Mouse (Mus musculus) embryonic fibroblast, embryonic 13.5 days (primary cell): ENCODE measurements at regions not wholly inside any gene's neighbourhood (a gene's known extent, or its start where the extent isn't known, plus 50 kb on each side); places are given as distances from the start of the nearest gene placed in this dataset.

Source experiments
- H3K27ac ChIP-seq: 2 replicates; pipeline ENCODE4 v1.5.1; 2012; ENCODE audit warnings: low read length, control low read depth, inconsistent platforms; ENCODE audit not compliant: insufficient read depth
- H3K4me1 ChIP-seq: 2 replicates; pipeline ENCODE4 v1.6.1; 2011; ENCODE audit warnings: low read length; ENCODE audit not compliant: control insufficient read depth, insufficient read depth
- H3K4me3 ChIP-seq: 2 replicates; pipeline ENCODE4 v1.5.1; 2011; ENCODE audit warnings: mild to moderate bottlenecking, control low read depth, low read length; ENCODE audit not compliant: insufficient read depth
- CTCF ChIP-seq: IDR thresholded peaks from 2 replicates; pipeline ENCODE4 v1.5.1; 2011; ENCODE audit warnings: mild to moderate bottlenecking, control low read depth, low read length, moderate library complexity, borderline replicate concordance; ENCODE audit not compliant: insufficient read depth
- POLR2A ChIP-seq: IDR thresholded peaks from 2 replicates; pipeline ENCODE4 v1.6.1; 2011; ENCODE audit warnings: low read depth, mild to moderate bottlenecking, control low read depth, low read length, moderate library complexity

- no peak overlapping the region for H3K4me3 ChIP-seq
- TF ChIP-seq CTCF = no peak
- TF ChIP-seq POLR2A = no peak
These were observed 1452.7 kb downstream of the Slc22a22 start for GRCm38 (mm10) chr15:56024705-56025104.

DNA sequence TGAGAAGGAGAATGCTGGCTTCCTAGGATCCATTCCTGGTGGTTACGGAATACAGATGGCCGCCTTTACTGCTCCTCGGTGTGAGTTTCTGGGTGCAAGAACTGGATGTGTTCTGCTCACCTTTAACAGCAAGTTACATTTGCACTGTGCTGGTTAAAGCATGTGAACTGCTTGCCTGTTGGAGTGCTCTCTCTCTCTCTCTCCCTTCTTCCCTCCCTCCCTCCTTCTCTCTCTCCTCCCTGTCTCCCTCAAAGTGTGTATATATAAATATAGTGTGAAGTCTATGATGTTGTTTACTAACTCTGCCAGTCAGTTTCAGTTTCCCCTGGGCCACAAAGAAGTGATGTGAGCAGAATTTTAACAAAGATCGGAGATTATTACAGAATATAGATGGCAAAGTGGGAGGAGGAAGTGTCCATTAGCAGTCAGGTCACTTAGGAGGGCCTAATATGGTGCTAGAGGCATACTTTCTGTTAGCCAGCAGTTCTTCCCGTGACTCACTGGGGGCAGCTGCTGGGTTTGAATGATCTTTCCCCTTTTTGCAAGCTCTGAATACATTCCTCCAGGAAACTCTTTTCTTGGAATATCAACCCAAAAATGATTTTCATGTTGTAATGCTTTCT is 1453.5 kb downstream of the Slc22a22 start:
- no peak for TF ChIP-seq POLR2A
- TF ChIP-seq CTCF = no peak
- Histone ChIP-seq H3K4me1 (no peaks in the 10 kb centered on the region; the same call in 1 of the 2 replicates), H3K4me3 (no peak overlapping the region), H3K27ac (peak overlapping the region; percentile 47; the same call in 1 of the 2 replicates)

More at GRCm38 (mm10) chr15:56024705-56025104, 1452.7 kb downstream of the Slc22a22 start:
- H3K4me1 ChIP-seq = no peaks in the 10 kb centered on the region; the same call in 1 of the 2 replicates
- peak overlapping the region; percentile 47; the same call in 1 of the 2 replicates for H3K27ac ChIP-seq

- no peaks in the 10 kb centered on the region; the same call in 1 of the 2 replicates for H3K4me1 ChIP-seq
- TF ChIP-seq CTCF = no peak
- no peak for TF ChIP-seq POLR2A
- no peak overlapping the region for H3K4me3 ChIP-seq
- no peak overlapping the region for H3K27ac ChIP-seq
These were observed 1455.1 kb downstream of the Slc22a22 start for GRCm38 (mm10) chr15:56022315-56022714.

- Histone ChIP-seq H3K27ac (no peak overlapping the region), H3K4me1 (no peaks in the 10 kb centered on the region), H3K4me3 (no peak overlapping the region)
- TF ChIP-seq CTCF = no peak
- TF ChIP-seq POLR2A = no peak
These were observed 1459.3 kb downstream of the Slc22a22 start for GRCm38 (mm10) chr15:56018141-56018540.

- H3K4me3 ChIP-seq = no peak overlapping the region
- TF ChIP-seq POLR2A (no peak), CTCF (no peak)
- H3K4me1 ChIP-seq = no peaks in the 10 kb centered on the region
- H3K27ac ChIP-seq = no peak overlapping the region
These were observed 1459.9 kb downstream of the Slc22a22 start for GRCm38 (mm10) chr15:56017561-56017960.

DNA sequence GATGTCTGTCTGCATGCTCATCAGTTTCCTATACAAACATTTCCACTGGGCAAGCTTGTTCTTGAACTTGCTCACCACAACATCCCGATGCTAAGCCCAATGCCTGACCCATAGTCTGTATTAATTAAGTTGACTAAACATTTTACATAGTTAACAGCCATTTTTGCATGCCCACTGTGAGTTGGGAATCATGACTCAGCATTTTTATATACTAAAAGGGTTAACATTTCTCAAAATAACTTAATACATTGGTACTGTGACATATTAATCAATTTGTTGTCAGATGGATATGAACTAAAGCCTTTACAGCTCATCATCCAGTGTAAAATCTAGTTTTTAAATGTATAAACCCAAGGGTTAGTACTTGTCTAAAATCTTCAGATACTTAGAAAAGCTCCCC is 1461.4 kb downstream of the Slc22a22 start:
- Histone ChIP-seq H3K4me1 (no peaks in the 10 kb centered on the region), H3K4me3 (no peak overlapping the region), H3K27ac (no peak overlapping the region)
- TF ChIP-seq POLR2A = no peak

DNA sequence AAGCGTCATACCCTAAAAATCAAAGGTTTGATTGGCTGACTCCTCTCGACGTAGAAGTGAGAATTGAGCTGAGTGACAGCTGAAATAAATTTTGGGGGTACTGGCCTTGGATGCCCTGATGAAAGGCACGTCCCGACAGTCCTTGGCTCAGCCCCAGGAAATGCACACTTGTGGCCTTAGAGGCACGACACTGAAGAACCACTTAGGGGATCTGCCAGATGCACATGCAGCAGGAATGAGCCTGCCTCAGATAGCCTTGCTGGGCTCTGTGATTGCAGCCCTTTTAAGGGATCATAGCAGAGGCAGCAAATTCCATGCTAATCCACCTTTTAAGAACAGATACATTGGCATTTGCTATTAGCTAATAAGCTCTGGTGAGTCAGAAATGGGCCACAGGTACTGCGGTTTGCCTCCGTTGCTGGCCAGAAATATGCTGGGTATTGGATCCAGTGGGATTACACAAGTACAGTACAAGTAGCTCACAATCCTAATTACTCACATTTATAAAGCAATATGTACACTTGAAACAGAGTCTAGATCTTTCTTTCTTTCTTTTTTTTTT is 1463.3 kb downstream of the Slc22a22 start:
- no peak overlapping the region for H3K27ac ChIP-seq
- no peak for TF ChIP-seq CTCF
- TF ChIP-seq POLR2A = no peak
- no peaks in the 10 kb centered on the region for H3K4me1 ChIP-seq
- no peak overlapping the region for H3K4me3 ChIP-seq

DNA sequence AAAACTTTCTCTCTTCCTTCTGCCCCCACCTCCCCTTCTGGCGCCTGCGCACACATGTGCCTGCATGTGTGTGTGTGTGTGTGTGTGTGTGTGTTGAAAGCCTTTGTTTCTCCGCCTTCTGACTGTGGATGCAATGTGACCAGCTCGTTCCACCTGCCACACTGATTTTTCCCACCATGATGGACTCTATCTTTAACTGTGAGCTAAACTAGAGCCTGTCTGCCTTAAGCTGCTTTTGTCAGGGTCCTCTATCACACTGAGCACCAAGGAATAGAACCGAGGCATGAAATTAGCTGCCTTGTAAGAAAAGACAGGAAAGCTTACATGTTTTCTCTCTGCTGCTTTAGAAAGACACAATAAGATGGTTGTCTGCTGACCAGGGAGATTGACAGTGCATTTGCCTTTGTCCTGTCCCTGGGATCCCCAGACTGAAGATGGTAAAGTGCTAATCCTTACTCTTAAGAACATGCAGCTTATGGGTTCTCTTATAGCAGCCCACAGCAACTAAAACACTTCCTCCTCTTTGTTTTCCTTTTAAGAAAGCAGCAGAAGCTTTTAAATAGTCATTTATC is 1468.7 kb downstream of the Slc22a22 start:
- H3K4me3 ChIP-seq = no peak overlapping the region
- no peak overlapping the region for H3K27ac ChIP-seq
- no peak for TF ChIP-seq CTCF
- TF ChIP-seq POLR2A = no peak
- no peaks in the 10 kb centered on the region for H3K4me1 ChIP-seq

DNA sequence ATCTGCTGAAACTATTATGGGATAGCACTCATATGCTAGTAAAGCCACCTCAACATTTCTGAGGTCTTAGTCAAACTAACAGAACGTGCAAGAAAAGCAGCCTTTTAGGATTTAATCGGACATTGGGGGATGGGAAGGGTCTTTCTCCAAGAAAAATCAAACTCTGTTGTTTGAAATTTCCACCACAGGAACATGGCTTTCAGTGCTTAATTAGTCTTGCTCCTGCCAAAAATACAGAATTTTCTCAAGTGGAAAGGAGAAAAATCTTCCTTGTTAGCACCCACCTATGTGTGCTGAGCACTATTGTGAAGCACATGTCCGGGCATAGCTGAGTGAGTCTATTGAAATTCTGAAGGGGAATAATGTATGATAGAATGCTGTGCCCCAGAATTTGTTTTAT is 1470.0 kb downstream of the Slc22a22 start:
- no peak for TF ChIP-seq CTCF
- no peak for TF ChIP-seq POLR2A
- no peaks in the 10 kb centered on the region for H3K4me1 ChIP-seq
- H3K4me3 ChIP-seq = no peak overlapping the region
- H3K27ac ChIP-seq = no peak overlapping the region

DNA sequence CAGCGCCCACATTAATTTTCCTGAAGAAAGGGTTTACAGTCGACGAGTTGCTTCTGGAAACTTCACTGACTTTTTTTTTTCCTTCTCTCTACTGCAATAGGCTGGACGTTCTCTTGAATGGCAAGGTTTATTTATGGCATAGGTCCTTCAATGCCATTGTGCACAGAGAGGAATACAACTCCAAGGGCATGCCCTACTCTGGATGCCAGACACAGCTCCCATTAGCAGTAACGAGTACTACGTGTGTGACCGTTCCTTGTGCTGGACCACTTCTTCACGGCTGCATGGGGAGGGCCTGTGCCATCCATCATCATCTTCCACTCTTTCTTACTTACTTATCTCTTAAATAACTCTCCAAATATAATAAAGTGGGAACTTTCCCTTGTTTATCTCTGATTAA is 1472.1 kb downstream of the Slc22a22 start:
- Histone ChIP-seq H3K27ac (no peak overlapping the region), H3K4me3 (no peak overlapping the region), H3K4me1 (no peaks in the 10 kb centered on the region)
- TF ChIP-seq POLR2A (no peak), CTCF (no peak)
